18 mouse cellular contexts compared by ENCODE assay signal in the genomic region with DNA sequence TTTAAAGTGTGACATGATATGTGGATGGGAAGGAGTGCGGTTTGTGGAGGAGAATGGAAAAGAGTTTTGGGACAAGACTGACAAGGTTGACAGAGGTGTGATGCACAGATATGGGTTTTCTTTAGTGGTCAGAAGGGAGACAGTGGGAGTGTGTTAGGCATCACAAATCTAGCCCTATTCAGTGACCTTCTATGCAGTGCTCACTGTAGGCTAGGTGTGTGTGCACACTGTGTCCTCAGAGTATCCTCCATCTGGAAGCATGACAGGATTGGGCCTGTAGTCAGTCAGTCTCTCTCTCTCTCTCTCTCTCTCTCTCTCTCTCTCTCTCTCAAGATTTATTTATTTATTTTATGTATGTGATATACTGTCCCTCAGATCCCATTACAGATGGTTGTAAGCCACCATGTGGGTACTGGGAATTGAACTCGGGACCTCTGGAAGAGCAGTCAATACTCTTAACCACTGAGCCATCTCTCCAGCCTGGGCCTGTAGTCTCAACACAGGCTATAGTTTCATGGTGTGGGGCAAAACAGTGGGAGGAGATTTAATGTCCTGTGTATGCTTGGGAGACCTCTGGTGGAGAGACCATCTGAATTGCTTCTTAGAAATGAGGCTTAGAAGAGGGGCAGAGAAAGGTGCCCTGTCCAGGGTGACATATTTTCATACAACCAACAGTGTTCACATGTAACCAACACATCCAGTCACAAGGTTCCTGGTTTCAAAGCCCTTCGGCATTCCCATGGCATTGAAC.
A peak's percentile ranks its signal among the peaks of the same experiment; 100 is the strongest.
DNase-seq lines count a peak whose midpoint lies in the region; ATAC-seq and TF ChIP-seq lines count a peak whose summit lies in the region.
"Had no signal": no experiment of that assay in that cellular context is flagged by ENCODE, and none has a peak within 500 bp of the region (broad histone marks: within the 10 kb centered on the region; RNA-seq: fewer than 3 reads in every experiment).

No protein-coding gene starts in this region.

- no peaks in the 10 kb centered on the region for H3K9me3 ChIP-seq in kidney, embryonic 16.5 days (ENCODE audit: low read length)
- no peaks in the 10 kb centered on the region for H3K9me3 ChIP-seq in neural tube, embryonic 14.5 days (ENCODE audit: control insufficient read depth, low read length)
- H3K9me3 ChIP-seq in neural tube, embryonic 15.5 days (replicated peaks), result no peaks in the 10 kb centered on the region
- H3K9me3 ChIP-seq: heart, embryonic 13.5 days; lung, embryonic 15.5 days; neural tube, embryonic 13.5 days had no signal

- H3K36me3 ChIP-seq in kidney, embryonic 16.5 days (ENCODE audit: insufficient read depth, low read length), result no peaks in the 10 kb centered on the region; the same call in 1 of the 2 replicates
- no peaks in the 10 kb centered on the region for H3K36me3 ChIP-seq in neural tube, embryonic 14.5 days (ENCODE audit: control insufficient read depth, insufficient read depth, low read length)
- H3K36me3 ChIP-seq in neural tube, embryonic 15.5 days, result no peaks in the 10 kb centered on the region
- H3K36me3 ChIP-seq: heart, embryonic 13.5 days; lung, embryonic 15.5 days; neural tube, embryonic 13.5 days had no signal

- no peak overlapping the region for H3K4me2 ChIP-seq in kidney, embryonic 16.5 days (replicated peaks; ENCODE audit: low read depth, low read length)
- H3K4me2 ChIP-seq in neural tube, embryonic 14.5 days (ENCODE audit: low read depth, low read length), result no peak overlapping the region
- H3K4me2 ChIP-seq in neural tube, embryonic 15.5 days, result no peak overlapping the region
- H3K4me2 ChIP-seq: heart, embryonic 13.5 days; liver, embryonic 11.5 days; lung, embryonic 15.5 days; neural tube, embryonic 13.5 days had no signal

- H3K4me1 ChIP-seq in kidney, embryonic 16.5 days (ENCODE audit: insufficient read depth, low read length), result peaks cover 6% of the 10 kb centered on the region
- H3K4me1 ChIP-seq in neural tube, embryonic 14.5 days (ENCODE audit: control insufficient read depth, insufficient read depth, low read length), result no peaks in the 10 kb centered on the region
- peaks cover 5% of the 10 kb centered on the region; the same call in 1 of the 2 replicates for H3K4me1 ChIP-seq in neural tube, embryonic 15.5 days
- H3K4me1 ChIP-seq: neural tube, embryonic 13.5 days had no signal

- no peak overlapping the region for H3K4me3 ChIP-seq in gastrocnemius, adult 2 months
- no peak overlapping the region for H3K4me3 ChIP-seq in kidney, embryonic 16.5 days (ENCODE audit: low read length)
- no peak overlapping the region for H3K4me3 ChIP-seq in neural tube, embryonic 14.5 days (ENCODE audit: low read depth, low read length)
- no peak overlapping the region for H3K4me3 ChIP-seq in neural tube, embryonic 15.5 days (replicated peaks)
- H3K4me3 ChIP-seq: heart, embryonic 13.5 days; lung, embryonic 15.5 days; neural tube, embryonic 13.5 days had no signal

- intact Hi-C loops in gastrocnemius, adult 2 months (cut with DNase I), result no loop called here

- no peak for DNase-seq in gastrocnemius, adult 2 months
- no peak for DNase-seq in gastrocnemius, adult 18-20 months (ENCODE audit: low spot score)
- DNase-seq in kidney, postnatal 14 days, result no peak
- DNase-seq in embryo, embryonic 9.5 days (ENCODE audit: extremely low spot score), result no peak
- DNase-seq in liver, result no peak
- DNase-seq: cerebellum, adult 9-11 months; gastrocnemius, postnatal 36 days; kidney, postnatal 4 days; right cerebral cortex, postnatal 4 days; thymus, postnatal 4 days had no signal

- ATAC-seq in kidney, embryonic 16.5 days (ENCODE audit: low FRiP score, low TSS enrichment), result peak; percentile 74
- peak; percentile 21; the same call in 1 of the 2 replicates for ATAC-seq in neural tube, embryonic 14.5 days (ENCODE audit: low read depth)
- no peak for ATAC-seq in neural tube, embryonic 15.5 days (ENCODE audit: low FRiP score)
- ATAC-seq: inflammation-experienced regulatory T-cells, adult 6 months had no signal

- no peaks in the 10 kb centered on the region for H3K27me3 ChIP-seq in kidney, embryonic 16.5 days (ENCODE audit: insufficient read depth, low read length)
- no peaks in the 10 kb centered on the region for H3K27me3 ChIP-seq in neural tube, embryonic 14.5 days (ENCODE audit: control insufficient read depth, insufficient read depth, low read length)
- no peaks in the 10 kb centered on the region for H3K27me3 ChIP-seq in neural tube, embryonic 15.5 days (replicated peaks)
- H3K27me3 ChIP-seq: heart, embryonic 13.5 days; lung, embryonic 15.5 days; neural tube, embryonic 13.5 days had no signal

- 79% methylated on average over 3 of the region's 3 CpGs for whole genome bisulfite sequencing in kidney, embryonic 16.5 days
- WGBS in neural tube, embryonic 14.5 days, result 92% methylated on average over 3 of the region's 3 CpGs
- 97% methylated on average over 3 of the region's 3 CpGs for WGBS in neural tube, embryonic 15.5 days

- H3K27ac ChIP-seq in gastrocnemius, adult 2 months, result no peak overlapping the region
- H3K27ac ChIP-seq in kidney, embryonic 16.5 days (ENCODE audit: low read length), result no peak overlapping the region
- H3K27ac ChIP-seq in neural tube, embryonic 14.5 days (ENCODE audit: low read depth, low read length), result no peak overlapping the region
- H3K27ac ChIP-seq in neural tube, embryonic 15.5 days (replicated peaks), result no peak overlapping the region
- H3K27ac ChIP-seq: heart, embryonic 13.5 days; lung, embryonic 15.5 days; neural tube, embryonic 13.5 days had no signal

- TF ChIP-seq CTCF in gastrocnemius, adult 2 months (IDR thresholded peaks at IDR 0.05), result peak; percentile 7; the same call in 1 of the 2 replicates

- no peak overlapping the region for H3K9ac ChIP-seq in kidney, embryonic 16.5 days (replicated peaks; ENCODE audit: low read length)
- H3K9ac ChIP-seq in neural tube, embryonic 14.5 days (replicated peaks; ENCODE audit: low read depth, low read length), result no peak overlapping the region
- H3K9ac ChIP-seq in neural tube, embryonic 15.5 days (replicated peaks), result no peak overlapping the region
- H3K9ac ChIP-seq: heart, embryonic 13.5 days; lung, embryonic 15.5 days; neural tube, embryonic 13.5 days had no signal
